Mouse (Mus musculus) lung, postnatal 4 days (tissue): ENCODE measurements around the gene Twistnb.
A peak's percentile ranks its signal among the peaks of the same experiment; 100 is the strongest.

Experiments used
- DNase-seq, 2 experiments: peaks; one replicate each; pipeline ENCODE4 v3.0.0; 2021

Gene Twistnb

DNA sequence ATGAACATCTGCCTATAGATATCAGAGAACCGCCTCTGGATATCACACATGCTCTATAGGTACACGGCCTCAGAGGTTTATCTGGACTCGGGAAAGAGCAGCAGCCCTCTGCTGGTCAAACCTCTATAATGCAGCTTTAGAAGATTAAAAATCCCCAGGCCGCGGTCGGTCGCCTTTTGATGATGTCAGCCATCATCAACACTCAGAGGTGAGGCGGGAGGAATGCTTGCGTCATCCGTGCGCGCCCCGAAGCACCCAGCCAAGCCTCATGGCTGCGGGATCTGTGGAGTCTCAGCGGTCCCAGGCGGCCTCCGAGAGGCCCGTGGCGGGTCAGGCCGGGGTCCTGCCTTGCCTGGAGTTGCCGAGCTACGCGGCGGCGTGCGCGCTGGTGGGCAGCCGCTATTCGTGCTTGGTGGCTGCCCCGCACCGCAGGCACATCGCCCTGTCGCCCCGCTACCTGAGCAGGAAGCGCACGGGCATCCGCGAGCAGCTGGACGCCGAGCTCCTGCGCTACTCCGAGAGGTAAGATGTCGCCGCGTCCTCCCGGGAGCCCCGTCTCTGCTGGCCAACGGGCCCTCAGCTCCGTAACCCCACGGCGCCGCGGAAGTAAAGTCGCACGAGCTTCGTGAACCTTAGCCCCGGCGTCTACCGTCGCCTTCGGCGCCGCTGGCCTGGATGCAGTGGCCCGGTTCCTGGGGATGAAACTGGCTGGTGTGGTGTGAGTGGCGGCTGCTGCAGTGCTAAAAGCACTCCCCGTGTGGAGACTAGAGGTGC is at the start of gene Twistnb:
TSS of gene Twistnb (plus strand) at position 249 of the 774 bp plus-strand sequence.
- DNase-seq, result peak; percentile 95 to 97

DNA sequence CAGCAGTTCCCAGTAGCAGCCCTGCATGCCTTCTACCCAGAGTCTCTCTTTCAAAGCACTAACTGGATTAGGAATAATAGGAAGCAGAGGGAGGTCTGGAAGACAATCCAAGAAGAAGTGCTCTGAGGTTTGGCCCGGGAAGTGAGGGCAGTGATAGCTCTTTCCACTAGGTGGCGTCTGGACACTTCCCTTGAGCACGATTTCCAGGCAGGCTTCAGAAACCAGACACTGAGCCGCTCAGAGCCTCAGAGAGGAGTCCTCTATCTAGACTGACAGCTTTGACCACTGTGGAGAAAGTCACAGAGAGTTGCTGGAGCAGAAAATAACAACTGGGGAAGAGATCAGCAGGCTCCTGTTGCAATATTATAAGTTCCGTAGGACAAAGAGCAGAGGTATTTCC is 40.6 kb upstream of the Twistnb start:
- DNase-seq, result peak; percentile 53 to 73

DNA sequence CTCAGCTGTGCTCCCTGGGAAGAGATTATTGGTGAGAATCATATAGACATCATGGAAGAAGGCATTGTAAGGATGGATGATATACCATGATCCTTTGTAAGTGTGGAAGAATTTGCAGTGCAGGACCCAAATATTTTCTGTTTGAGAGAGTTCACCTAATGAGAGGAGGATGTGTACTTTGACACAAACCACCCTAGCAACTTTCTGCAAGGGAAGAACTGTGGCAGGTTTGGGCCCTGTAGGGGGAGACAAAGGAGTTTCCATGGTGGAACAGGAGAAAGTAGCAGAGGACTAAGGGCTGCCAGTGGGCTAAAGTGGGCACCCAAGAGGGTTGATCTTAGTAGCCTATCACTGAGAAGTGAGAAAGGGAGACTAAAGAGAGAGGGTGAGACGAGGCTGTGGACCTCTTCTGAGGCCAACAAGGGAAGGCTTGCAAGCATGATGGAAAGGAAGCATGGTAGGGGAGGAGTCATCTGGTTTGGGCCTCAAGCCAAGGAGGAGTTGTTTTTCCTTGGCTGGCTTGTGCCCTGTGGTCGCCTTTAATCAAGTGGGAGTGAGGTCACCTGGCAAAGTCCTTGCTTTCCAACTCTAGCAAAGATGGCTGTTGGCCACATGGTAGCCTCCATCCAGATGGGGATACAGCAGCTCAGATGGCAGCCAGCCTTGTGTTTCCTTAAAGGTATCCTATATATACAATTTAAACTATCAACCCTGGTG is 38.4 kb upstream of the Twistnb start:
- DNase-seq, result no peak

DNA sequence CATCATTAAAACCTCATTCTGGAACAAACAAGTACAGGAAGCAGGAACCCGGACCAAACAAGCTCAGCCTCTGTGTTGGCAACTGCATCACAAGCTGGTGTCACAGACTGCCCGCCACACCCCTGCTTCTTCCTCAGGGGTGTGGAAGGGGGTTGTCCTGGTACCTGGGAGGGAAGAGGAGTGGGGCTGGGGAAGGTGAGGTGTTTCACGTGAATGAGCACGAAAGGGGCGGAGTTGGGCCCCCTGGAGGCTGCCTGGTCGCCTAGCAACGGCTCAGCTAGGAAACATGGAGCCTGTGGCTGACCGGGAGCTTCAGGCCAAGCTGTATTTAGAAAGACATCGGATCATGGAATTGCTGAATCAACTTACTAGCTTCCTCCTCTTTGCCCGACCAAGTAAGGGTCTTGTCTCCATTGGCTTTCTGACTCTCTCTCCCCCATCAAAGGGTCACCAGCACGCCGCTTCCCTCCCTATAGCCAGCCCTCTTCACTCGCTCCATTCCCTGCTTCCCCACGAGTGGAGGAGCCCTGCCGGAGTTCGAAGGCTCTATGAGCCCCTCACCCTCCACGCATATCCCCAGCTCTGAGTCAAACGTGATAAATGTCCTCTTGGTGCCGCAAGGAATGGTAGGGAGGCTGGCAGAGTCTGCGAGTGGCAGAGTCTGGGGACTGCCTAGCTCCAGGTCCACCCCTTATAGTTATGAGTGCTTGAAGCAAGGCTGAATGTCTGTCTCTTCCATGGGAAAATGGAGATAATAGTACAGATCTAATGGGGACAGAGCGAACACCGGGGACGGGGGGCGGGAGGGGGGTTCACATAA is 34.4 kb upstream of the Twistnb start, which contains the start of gene Efcab10:
TSS of gene Efcab10 (plus strand) at position 51 of the 820 bp plus-strand sequence.
- no peak for DNase-seq

DNA sequence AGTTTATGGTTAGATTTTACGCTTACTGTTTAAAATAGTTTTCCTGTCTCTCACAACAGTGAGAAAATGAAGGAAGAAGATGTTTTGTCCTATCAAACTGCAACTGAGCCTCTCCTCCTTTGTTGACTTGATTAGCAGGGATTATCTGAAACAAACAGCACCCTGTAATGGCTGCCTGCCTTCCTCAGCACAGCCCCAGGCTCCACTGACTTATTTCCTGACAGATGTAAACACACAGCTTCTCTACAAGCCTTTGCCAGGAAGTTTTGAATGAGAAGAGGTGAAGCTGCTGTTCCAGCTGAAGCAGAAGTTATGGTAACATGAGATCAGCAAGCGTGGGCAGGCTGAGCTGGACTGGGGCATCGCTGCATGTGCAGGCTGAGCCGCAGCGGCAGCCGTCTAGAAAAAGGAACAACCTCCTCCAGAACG is 26.2 kb upstream of the Twistnb start:
- peak; percentile 22 to 38 for DNase-seq

DNA sequence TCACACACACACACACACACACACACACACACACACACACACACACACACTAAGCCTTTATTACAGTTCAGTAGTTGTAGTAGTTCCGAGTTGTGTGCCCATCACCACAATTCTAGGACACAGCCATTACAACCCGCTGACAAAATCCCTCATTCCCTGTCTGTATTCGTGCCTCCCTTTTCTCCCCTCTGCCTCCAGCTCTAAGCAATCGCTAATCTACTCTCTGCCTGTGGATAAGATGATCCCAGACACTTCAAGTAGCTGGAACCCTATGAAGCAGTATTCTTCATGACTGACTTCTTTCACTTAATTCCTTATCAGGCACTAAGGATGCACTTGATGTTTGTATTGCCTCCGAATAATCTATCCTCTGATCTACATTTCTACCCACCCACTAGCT is 24.4 kb upstream of the Twistnb start:
- no peak for DNase-seq

DNA sequence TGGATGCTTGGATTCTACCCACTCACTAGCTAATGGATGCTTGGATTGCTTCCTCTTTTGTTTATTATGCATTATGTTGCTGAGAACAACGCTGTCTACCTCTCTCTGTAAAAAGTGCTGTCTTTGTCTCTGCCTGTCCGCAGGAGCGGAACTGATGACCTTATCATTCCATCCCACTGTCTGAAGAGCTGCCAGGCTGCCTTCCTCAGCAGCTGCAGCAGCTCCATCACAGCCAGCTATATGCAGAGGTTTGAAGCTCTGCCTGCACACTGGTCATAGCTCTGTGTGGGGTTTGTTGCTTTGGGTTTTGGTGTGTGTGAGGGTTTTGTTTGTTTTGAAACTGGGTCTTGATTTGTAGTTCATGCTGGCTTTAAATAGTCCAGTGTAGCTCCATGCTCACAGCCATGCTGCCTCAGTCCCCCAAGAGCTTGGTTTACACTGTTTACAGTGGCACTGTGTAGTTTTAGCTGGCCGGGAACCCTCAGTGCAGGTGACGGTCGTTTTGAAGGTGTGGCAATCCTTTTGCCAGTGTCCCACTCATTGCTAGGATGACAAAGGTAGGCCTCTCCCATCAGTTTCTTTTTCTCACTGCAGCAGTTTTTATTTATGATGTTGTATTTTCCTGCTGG is 23.9 kb upstream of the Twistnb start:
- DNase-seq, result peak; percentile 18 to 66

DNA sequence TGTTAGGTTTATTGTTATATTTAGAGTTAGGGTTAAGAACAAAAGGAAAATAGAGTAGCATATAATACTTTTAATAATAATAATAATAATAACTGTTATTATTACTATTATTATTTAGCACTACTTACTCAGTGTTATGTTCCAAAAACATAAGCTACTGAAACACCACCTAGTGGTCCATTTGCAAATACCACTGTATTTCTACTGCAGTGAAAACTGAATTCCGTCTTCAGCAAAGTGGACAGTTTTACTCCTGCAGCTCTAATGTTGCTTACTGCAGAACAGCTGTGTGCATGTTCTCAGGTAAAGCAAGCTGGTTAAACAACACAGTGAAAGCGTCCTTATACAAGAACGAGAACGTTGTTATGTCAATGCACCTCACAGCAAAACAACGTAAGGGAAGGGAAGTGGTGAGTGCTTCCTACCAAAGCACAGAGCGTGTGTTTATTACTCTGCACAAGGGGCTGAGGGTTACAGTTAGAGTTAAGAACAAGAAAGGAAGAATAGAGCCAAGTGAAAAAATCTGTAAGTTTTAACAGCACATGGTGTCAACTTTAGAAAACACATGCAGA is 17.8 kb upstream of the Twistnb start:
- no peak for DNase-seq

DNA sequence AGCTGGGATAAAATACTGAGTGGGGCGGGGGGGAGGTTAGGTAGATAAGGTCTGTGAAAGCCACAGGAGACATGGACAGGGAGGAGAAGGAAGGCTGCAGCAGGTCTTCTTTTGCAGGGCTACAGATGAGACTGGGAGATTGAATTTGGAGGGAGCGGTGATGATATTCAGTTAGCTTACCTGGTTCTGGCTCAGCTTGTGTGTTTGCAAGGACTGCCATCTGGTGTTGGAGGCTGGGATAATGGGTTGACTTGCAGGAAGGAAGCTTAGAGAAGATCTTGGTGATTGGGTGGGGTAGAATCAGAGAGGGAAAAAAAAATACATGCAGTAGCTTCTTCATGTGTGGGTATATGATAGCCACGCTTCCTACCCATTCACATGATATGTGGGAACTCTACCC is 5.1 kb upstream of the Twistnb start:
- peak in 1 of 2 experiments; percentile 51 for DNase-seq

DNA sequence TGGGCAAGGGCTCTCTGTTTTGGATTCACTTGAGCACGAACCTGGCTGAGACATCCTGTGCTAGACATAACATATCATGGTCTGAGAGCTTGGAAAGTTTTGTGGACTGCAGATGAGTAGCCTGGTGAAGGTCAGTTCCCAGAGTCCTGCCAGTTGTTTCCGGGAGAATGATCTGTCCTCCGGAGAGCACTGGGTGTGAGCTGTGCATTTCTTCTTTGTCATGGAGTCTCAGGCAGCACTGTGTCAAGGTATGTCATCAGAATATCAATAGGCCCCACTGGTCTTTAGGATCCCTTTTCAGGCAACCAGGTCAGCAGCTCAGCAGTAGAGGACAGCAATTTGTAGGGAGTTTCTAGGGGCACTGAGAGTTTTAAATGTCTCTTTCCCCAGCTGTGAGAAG is 2.1 kb upstream of the Twistnb start:
- DNase-seq, result no peak

DNA sequence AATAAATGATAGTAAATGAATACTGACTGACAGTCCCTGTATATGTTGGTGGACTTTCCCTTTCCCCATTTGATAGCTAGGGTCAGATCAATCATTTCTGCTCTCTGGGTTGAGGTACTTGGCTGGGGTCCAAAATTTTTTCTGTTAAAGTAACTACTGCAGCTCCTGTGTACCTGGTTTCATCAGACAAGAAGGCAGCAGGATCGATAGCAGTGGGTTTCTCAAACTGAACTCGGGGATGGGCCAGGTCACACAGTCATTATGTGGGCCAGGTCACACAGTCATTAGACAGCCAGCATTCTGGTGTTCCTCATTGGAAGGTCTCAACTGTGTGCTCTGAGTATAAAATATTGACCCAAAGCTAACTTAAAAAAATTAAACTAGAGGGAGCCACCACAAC is 1.7 kb upstream of the Twistnb start:
- DNase-seq, result no peak

DNA sequence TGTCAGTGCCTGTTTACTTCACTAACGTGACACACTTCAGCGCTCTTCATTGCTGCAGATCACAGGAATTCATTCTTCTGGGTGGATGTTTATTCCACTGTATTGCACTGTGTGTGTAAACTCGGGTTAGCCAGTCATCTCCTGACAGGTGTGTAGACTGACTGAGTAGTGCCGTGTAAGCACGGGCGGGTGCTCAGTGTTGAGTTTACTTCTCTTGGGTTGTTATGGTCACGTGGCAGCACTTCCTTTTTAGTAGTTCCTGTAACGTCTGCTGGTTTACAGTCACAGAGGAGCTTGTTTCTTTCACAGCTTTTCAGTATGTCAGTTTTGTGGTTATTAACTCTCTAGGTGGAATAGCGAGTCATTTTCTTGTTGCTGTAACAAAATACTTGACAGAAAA is 4.4 kb downstream of the Twistnb start:
- DNase-seq, result peak in 1 of 2 experiments; percentile 33

DNA sequence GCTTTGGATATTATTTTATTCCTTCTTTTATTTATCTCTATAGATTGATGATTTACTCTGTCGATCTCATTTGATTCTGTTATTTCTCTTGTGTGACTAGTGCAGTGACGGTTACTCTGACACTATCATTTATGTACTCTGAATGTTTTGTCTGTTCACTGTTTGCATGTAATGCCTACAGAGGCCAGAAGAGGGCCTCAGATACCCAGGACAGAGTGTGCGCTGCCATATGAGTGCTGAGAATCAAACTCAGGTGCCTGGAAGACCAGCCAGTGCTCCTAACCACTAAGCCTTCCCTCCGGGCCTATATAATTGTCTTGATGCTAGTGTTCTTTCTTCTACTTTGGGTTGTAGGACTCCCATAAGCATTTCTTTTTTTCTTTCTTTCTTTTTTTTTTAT is 5.3 kb downstream of the Twistnb start:
- DNase-seq, result no peak

DNA sequence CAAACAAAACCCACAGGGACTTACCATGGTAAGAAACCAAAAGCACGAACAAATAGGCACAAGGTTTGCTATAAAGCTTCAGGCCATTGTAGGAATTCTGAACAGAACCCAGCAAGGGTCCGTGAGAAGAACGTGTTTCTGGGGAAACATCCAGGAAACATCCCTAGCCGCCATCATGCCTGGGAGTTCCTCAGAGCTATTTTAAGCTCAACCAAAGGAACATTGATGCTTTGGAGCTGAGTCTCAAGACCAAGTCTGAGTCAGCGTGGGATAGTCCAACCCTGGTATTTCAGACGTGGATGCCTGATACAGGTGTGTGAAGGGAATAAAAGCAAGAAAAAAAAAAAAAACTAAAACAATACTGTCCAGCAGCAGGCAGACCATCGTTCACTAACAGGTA is 26.0 kb downstream of the Twistnb start:
- DNase-seq, result no peak

DNA sequence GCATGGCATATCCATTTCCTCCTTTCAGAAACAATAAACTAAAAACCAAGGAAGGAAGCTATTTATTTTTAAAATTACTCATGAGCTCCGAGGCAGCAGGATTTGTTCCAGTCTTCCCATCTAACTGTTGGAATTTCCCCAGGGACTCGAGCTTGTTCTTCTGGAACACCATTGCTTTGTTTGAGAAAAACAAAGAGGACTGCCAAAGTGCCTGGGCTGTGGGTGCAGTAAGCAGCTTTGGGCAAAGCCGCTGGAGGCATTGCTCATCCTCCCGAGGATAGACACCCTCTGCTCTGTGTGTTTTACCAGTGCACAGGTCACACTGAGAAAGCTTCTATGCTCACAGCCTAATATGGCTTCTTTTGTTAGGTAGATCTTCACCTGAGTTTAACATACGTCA is 26.8 kb downstream of the Twistnb start:
- DNase-seq, result no peak

DNA sequence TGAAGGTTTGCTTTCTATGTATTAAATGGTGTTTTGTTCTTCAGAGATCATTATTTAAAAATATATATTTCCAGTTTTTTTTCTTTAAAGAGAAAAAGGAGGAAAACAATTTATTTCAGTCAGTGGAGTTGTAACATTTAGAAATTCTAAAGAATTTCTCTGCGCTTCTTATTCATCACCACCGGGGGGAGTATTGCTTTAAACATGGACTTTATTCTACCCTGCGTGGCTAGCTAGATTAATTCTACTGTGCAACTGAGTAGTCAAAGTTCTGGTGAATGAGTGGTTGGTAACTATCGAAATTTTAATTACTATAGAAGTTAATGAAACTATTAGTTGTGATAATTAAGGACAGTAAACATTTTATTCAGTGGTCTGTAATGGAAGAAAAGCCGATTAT is 51.5 kb downstream of the Twistnb start:
- DNase-seq, result no peak

DNA sequence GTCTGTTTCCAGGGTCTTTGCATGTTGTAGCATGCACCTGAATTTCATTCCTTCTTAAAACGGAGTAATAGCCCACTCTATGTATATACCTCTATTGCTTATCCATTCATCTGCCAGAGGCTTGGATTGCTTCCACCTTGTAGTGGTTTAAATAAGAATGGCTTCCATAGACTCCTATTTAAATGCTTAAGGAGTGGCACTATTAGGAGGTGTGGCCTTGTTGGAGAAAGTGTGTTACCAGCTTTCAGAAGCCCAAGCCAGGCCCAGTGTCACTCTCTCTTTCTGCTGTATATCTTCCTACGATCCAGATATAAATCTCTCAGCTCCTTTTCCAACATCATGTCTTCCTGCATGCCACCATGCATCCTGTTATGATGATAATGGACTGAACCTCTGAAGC is 53.5 kb downstream of the Twistnb start:
- no peak for DNase-seq
